ENCODE assay signal across 8 mouse cellular contexts in genomic region chr1:60961080-60961479, GRCm38 (mm10). TPM values are rescaled to one million over a fixed set of nuclear protein-coding genes. Genes with fewer than 3 reads are reported as not detected.
A peak's percentile ranks its signal among the peaks of the same experiment; 100 is the strongest.
DNase-seq lines count a peak whose midpoint lies in the region; ATAC-seq lines count a peak whose summit lies in the region.

No protein-coding gene starts in this region.

- peak; percentile 16 for DNase-seq in midbrain, embryonic 10.5 days (ENCODE audit: low spot score)
- DNase-seq in adrenal gland, postnatal 14 days = peak; percentile 75
- DNase-seq in forebrain, embryonic 10.5 days (ENCODE audit: extremely low spot score, low spot score) = peak; percentile 20
- DNase-seq in heart, postnatal 36 days = peak; percentile 63 to 72
- peak; percentile 39 to 83 for DNase-seq in layer of hippocampus, postnatal 14 days (ENCODE audit: low spot score in 2 of 2)
- peak; percentile 35 to 55 for DNase-seq in thymus, postnatal 36 days

- no peak overlapping the region for H3K4me3 ChIP-seq in midbrain, embryonic 10.5 days
- no peak overlapping the region for H3K4me3 ChIP-seq in midbrain, embryonic 16.5 days (ENCODE audit: low read depth, low read length)
- H3K4me3 ChIP-seq in forebrain, embryonic 10.5 days = no peak overlapping the region

- no peak overlapping the region for H3K9ac ChIP-seq in midbrain, embryonic 16.5 days (ENCODE audit: low read depth, low read length)

- no peak overlapping the region for H3K27ac ChIP-seq in midbrain, embryonic 10.5 days (replicated peaks)
- H3K27ac ChIP-seq in midbrain, embryonic 16.5 days (ENCODE audit: low read length) = no peak overlapping the region
- H3K27ac ChIP-seq in forebrain, embryonic 10.5 days = no peak overlapping the region

- H3K9me3 ChIP-seq in midbrain, embryonic 10.5 days (replicated peaks) = no peaks in the 10 kb centered on the region
- no peaks in the 10 kb centered on the region for H3K9me3 ChIP-seq in midbrain, embryonic 16.5 days (replicated peaks; ENCODE audit: control insufficient read depth, low read length, poor library complexity, severe bottlenecking)
- no peaks in the 10 kb centered on the region for H3K9me3 ChIP-seq in forebrain, embryonic 10.5 days

- H3K27me3 ChIP-seq in midbrain, embryonic 10.5 days (ENCODE audit: low read depth, poor library complexity, severe bottlenecking) = no peaks in the 10 kb centered on the region
- H3K27me3 ChIP-seq in midbrain, embryonic 16.5 days (ENCODE audit: control insufficient read depth, insufficient read depth, low read depth, low read length) = no peaks in the 10 kb centered on the region
- no peaks in the 10 kb centered on the region for H3K27me3 ChIP-seq in forebrain, embryonic 10.5 days (ENCODE audit: poor library complexity, severe bottlenecking)

- no peak for ATAC-seq in midbrain, embryonic 16.5 days
- ATAC-seq in megakaryocyte-erythroid progenitor cell, adult 5-6 weeks (replicated peaks; ENCODE audit: low FRiP score, low TSS enrichment, poor library complexity, severe bottlenecking) = peak; percentile 78

- no peaks in the 10 kb centered on the region for H3K36me3 ChIP-seq in midbrain, embryonic 10.5 days
- H3K36me3 ChIP-seq in midbrain, embryonic 16.5 days (ENCODE audit: control insufficient read depth, insufficient read depth, low read length) = no peaks in the 10 kb centered on the region
- H3K36me3 ChIP-seq in forebrain, embryonic 10.5 days (replicated peaks) = no peaks in the 10 kb centered on the region

- 36% methylated on average over 4 of the region's 4 CpGs for WGBS in midbrain, embryonic 10.5 days
- WGBS in midbrain, embryonic 16.5 days = 30% methylated on average over 4 of the region's 4 CpGs
- WGBS in forebrain, embryonic 10.5 days = 40% methylated on average over 4 of the region's 4 CpGs

- H3K4me1 ChIP-seq in midbrain, embryonic 10.5 days = no peaks in the 10 kb centered on the region
- no peaks in the 10 kb centered on the region for H3K4me1 ChIP-seq in midbrain, embryonic 16.5 days (ENCODE audit: control insufficient read depth, insufficient read depth, low read length)
- H3K4me1 ChIP-seq in forebrain, embryonic 10.5 days = no peaks in the 10 kb centered on the region

- H3K4me2 ChIP-seq in midbrain, embryonic 16.5 days (ENCODE audit: low read length) = no peak overlapping the region

- intact Hi-C loops in heart, postnatal 36 days (cut with DNase I) = loop anchor here (5.0 kb wide), 3 partner anchors 554 to 804 kb away; partner anchors contain the start of genes Abi2 and Cyp20a1

RNA-seq across cellular contexts. Expression of gene Icos, which starts 16.6 kb away (rescaled TPM):
- polyA plus RNA-seq in midbrain, embryonic 10.5 days (2016; fragmentation: Nextera tagmentation; extraction: Ambion mirVana) = 0.25 TPM in 1 of 2 replicates, not detected in the other
- 0.05 TPM in 1 of 2 replicates, not detected in the other for polyA plus RNA-seq in midbrain, embryonic 16.5 days (2015; fragmentation: Nextera tagmentation; extraction: Ambion mirVana)
- 0.11 and 1.1 TPM in 2 replicates for total RNA-seq in adrenal gland, postnatal 14 days (2021)
- 0.11 and 0.26 TPM in 2 replicates for polyA plus RNA-seq in forebrain, embryonic 10.5 days (2016; fragmentation: Nextera tagmentation; extraction: Ambion mirVana)
- total RNA-seq in heart, postnatal 36 days (2021) = under 1 TPM; 0.14 to 0.22 TPM
- total RNA-seq in layer of hippocampus, postnatal 14 days (2021) = under 1 TPM; 0.17 to 0.21 TPM
- total RNA-seq in megakaryocyte-erythroid progenitor cell, adult 5-6 weeks (2014; fragmentation: Nextera tagmentation) = 0.20 TPM in 1 of 2 replicates, not detected in the other
- 2.5 TPM in 1 of 2 replicates, not detected in the other for total RNA-seq in megakaryocyte-erythroid progenitor cell, adult 5-6 weeks (2017)

Comparison
In these comparisons a context has a peak if more than half of its experiments do, and no peak if none do; other contexts are left out.
1. DNase-seq: peak in every context shown above with its lines; median percentile 75 in adrenal gland, postnatal 14 days; 68 in heart, postnatal 36 days; 61 in layer of hippocampus, postnatal 14 days; 45 in thymus, postnatal 36 days; 20 in forebrain, embryonic 10.5 days; 16 in midbrain, embryonic 10.5 days.